ENCODE assay signal across 14 mouse cellular contexts in genomic region chr5:123268477-123269474, GRCm38 (mm10). TPM values are rescaled to one million over a fixed set of nuclear protein-coding genes. Genes with fewer than 3 reads are reported as not detected.
DNase-seq lines count a peak whose midpoint lies in the region; ATAC-seq and TF ChIP-seq lines count a peak whose summit lies in the region.
"Had no signal": no experiment of that assay in that cellular context is flagged by ENCODE, and none has a peak within 500 bp of the region (broad histone marks: within the 10 kb centered on the region; RNA-seq: fewer than 3 reads in every experiment).

No protein-coding gene starts in this region.

- H3K27ac ChIP-seq in gastrocnemius, adult 2 months = peak overlapping the region; percentile 10; the same call in 1 of the 2 replicates
- H3K27ac ChIP-seq in neural tube, embryonic 11.5 days (ENCODE audit: low read depth, low read length) = 0 out of 2 replicates have a peak overlapping the region, but pooled peaks have one; percentile 15
- no peak overlapping the region for H3K27ac ChIP-seq in neural tube, embryonic 15.5 days (replicated peaks)
- peak overlapping the region; percentile 76 for H3K27ac ChIP-seq in embryonic facial prominence, embryonic 14.5 days (replicated peaks; ENCODE audit: low read depth, low read length)

- H3K9me3 ChIP-seq in neural tube, embryonic 11.5 days (ENCODE audit: control insufficient read depth, low read length) = no peaks in the 10 kb centered on the region
- H3K9me3 ChIP-seq in neural tube, embryonic 15.5 days (replicated peaks) = no peaks in the 10 kb centered on the region
- H3K9me3 ChIP-seq in embryonic facial prominence, embryonic 14.5 days (ENCODE audit: control insufficient read depth, low read length) = peaks cover 3% of the 10 kb centered on the region; the same call in 1 of the 2 replicates

- no peak for DNase-seq in gastrocnemius, adult 2 months
- DNase-seq in gastrocnemius, adult 18-20 months (ENCODE audit: low spot score) = no peak
- DNase-seq in neural tube, embryonic 11.5 days (ENCODE audit: low spot score) = no peak
- peak; percentile 71 for DNase-seq in embryonic facial prominence, embryonic 14.5 days (ENCODE audit: low spot score)
- DNase-seq in testis, postnatal 14 days (ENCODE audit: low spot score) = peak; percentile 60
- no peak for DNase-seq in gastrocnemius, adult 8-10 months (ENCODE audit: low spot score in 2 of 2)
- DNase-seq in urinary bladder, postnatal 14 days (ENCODE audit: low spot score) = no peak
- DNase-seq: cerebellum, postnatal 25 days; heart, postnatal 36 days; lung, adult 18-20 months; right cerebral cortex, postnatal 14 days had no signal

- H3K4me1 ChIP-seq in neural tube, embryonic 11.5 days (ENCODE audit: control insufficient read depth, insufficient read depth, low read length) = no peaks in the 10 kb centered on the region
- no peaks in the 10 kb centered on the region for H3K4me1 ChIP-seq in neural tube, embryonic 15.5 days
- H3K4me1 ChIP-seq in embryonic facial prominence, embryonic 14.5 days (ENCODE audit: control insufficient read depth, insufficient read depth, low read length) = peaks cover 7% of the 10 kb centered on the region

- H3K4me3 ChIP-seq in gastrocnemius, adult 2 months = no peak overlapping the region
- H3K4me3 ChIP-seq in neural tube, embryonic 11.5 days (ENCODE audit: low read depth, low read length) = no peak overlapping the region
- H3K4me3 ChIP-seq in neural tube, embryonic 15.5 days (replicated peaks) = no peak overlapping the region
- no peak overlapping the region for H3K4me3 ChIP-seq in embryonic facial prominence, embryonic 14.5 days (ENCODE audit: low read depth, low read length)

- no peak for ATAC-seq in neural tube, embryonic 11.5 days (ENCODE audit: insufficient read depth, low FRiP score, low TSS enrichment)
- ATAC-seq in neural tube, embryonic 15.5 days (ENCODE audit: low FRiP score) = no peak
- ATAC-seq in embryonic facial prominence, embryonic 14.5 days (ENCODE audit: low read depth) = no peak
- ATAC-seq: activated CD4-positive, CD25-positive, alpha-beta regulatory T cell, adult 4 months; inflammation-experienced regulatory T-cells, adult 6 months had no signal

- WGBS in neural tube, embryonic 11.5 days = 71% methylated on average over 28 of the region's 28 CpGs
- WGBS in neural tube, embryonic 15.5 days = 81% methylated on average over 28 of the region's 28 CpGs
- 38% methylated on average over 28 of the region's 28 CpGs for WGBS in embryonic facial prominence, embryonic 14.5 days

- intact Hi-C loops in gastrocnemius, adult 2 months (cut with DNase I) = no loop called here

- H3K9ac ChIP-seq in neural tube, embryonic 11.5 days (ENCODE audit: low read length) = no peak overlapping the region
- H3K9ac ChIP-seq in neural tube, embryonic 15.5 days (replicated peaks) = no peak overlapping the region
- no peak overlapping the region; the same call in 1 of the 2 replicates for H3K9ac ChIP-seq in embryonic facial prominence, embryonic 14.5 days (ENCODE audit: low read depth, low read length)

- H3K4me2 ChIP-seq in neural tube, embryonic 11.5 days (ENCODE audit: low read depth) = no peak overlapping the region
- H3K4me2 ChIP-seq in neural tube, embryonic 15.5 days = no peak overlapping the region
- H3K4me2 ChIP-seq in embryonic facial prominence, embryonic 14.5 days (ENCODE audit: low read depth, low read length) = peak overlapping the region; percentile 39

- no peaks in the 10 kb centered on the region for H3K36me3 ChIP-seq in neural tube, embryonic 11.5 days (ENCODE audit: control insufficient read depth, insufficient read depth, low read length)
- no peaks in the 10 kb centered on the region for H3K36me3 ChIP-seq in neural tube, embryonic 15.5 days
- no peaks in the 10 kb centered on the region for H3K36me3 ChIP-seq in embryonic facial prominence, embryonic 14.5 days (ENCODE audit: control insufficient read depth, insufficient read depth, low read length)

- no peaks in the 10 kb centered on the region for H3K27me3 ChIP-seq in neural tube, embryonic 11.5 days (ENCODE audit: control insufficient read depth, insufficient read depth, low read length)
- H3K27me3 ChIP-seq in neural tube, embryonic 15.5 days (replicated peaks) = no peaks in the 10 kb centered on the region
- no peaks in the 10 kb centered on the region for H3K27me3 ChIP-seq in embryonic facial prominence, embryonic 14.5 days (replicated peaks; ENCODE audit: control insufficient read depth, insufficient read depth, low read length)

- TF ChIP-seq CTCF in gastrocnemius, adult 2 months (IDR thresholded peaks at IDR 0.05) = peak; percentile 22; the same call in 1 of the 2 replicates

RNA-seq across cellular contexts. Expression of gene Wdr66, which starts 16.9 kb away (rescaled TPM):
- 1 to 10 TPM in 1 of 2 experiments, under 1 TPM in 1; 0.56 to 1.5 TPM for total RNA-seq in gastrocnemius, adult 2 months (2021)
- total RNA-seq in gastrocnemius, adult 18-20 months (2021) = 1 to 10 TPM in 1 of 2 experiments, under 1 TPM in 1; 0.76 to 1.2 TPM
- 11.9 and 13.8 TPM in 2 replicates for polyA plus RNA-seq in neural tube, embryonic 11.5 days (2014; fragmentation: Nextera tagmentation; extraction: Ambion mirVana)
- polyA plus RNA-seq in neural tube, embryonic 15.5 days (2015; fragmentation: Nextera tagmentation; extraction: Ambion mirVana) = 1.1 and 1.2 TPM in 2 replicates
- 2.5 and 3.2 TPM in 2 replicates for polyA plus RNA-seq in embryonic facial prominence, embryonic 14.5 days (2014; fragmentation: Nextera tagmentation; extraction: Ambion mirVana)
- 1 to 10 TPM in 3 of 4 experiments, under 1 TPM in 1; 0.76 to 1.8 (median 1.2) TPM for total RNA-seq in gastrocnemius, adult 8-10 months (2022)

Comparison
In these comparisons a context has a peak if more than half of its experiments do, and no peak if none do; other contexts are left out.
1. DNase-seq: peak in embryonic facial prominence, embryonic 14.5 days (single experiment) and testis, postnatal 14 days (single experiment); none in gastrocnemius, adult 2 months (single experiment), gastrocnemius, adult 18-20 months (single experiment), neural tube, embryonic 11.5 days (single experiment), gastrocnemius, adult 8-10 months (0 of 2) and urinary bladder, postnatal 14 days (single experiment).